Mouse (Mus musculus) MEL (cell line): ENCODE results near the gene Unc13c. TPM values are rescaled to one million over a fixed set of nuclear protein-coding genes. Genes with fewer than 3 reads are reported as not detected.

Source experiments
- DNase-seq: peaks from one replicate; pipeline ENCODE4 v3.0.0; 2011; ENCODE audit warnings: low read depth, low spot score
- H3K27ac ChIP-seq: 2 replicates; pipeline ENCODE4 v1.5.1; 2012; ENCODE audit warnings: low read depth, mild to moderate bottlenecking, control low read depth, low read length, moderate library complexity; ENCODE audit not compliant: control insufficient read depth
- H3K27me3 ChIP-seq, 2 experiments: fragments of 150-350 bp in 1 of 2; sonication (generic) in 1 of 2; 2 replicates each; pipeline ENCODE4 v1.6.1; 2012; ENCODE audit warnings: low read length in 2 of 2, mild to moderate bottlenecking in 2 of 2, improper control_type of control experiment in 1 of 2, moderate library complexity in 1 of 2; ENCODE audit not compliant: insufficient read depth in 2 of 2, control insufficient read depth in 1 of 2
- H3K36me3 ChIP-seq, 2 experiments: 2 replicates each; pipeline ENCODE4 v1.6.1; 2012 to 2014; ENCODE audit warnings: low read length in 2 of 2, improper control_type of control experiment in 1 of 2, inconsistent platforms in 1 of 2, mild to moderate bottlenecking in 1 of 2; ENCODE audit not compliant: insufficient read depth in 2 of 2, control insufficient read depth in 1 of 2
- H3K4me1 ChIP-seq, 2 experiments: fragments of 150-350 bp in 1 of 2; sonication (generic) in 1 of 2; 2 replicates each; pipeline ENCODE4 v1.6.1; 2012; ENCODE audit warnings: low read length in 2 of 2, improper control_type of control experiment in 1 of 2, mild to moderate bottlenecking in 1 of 2; ENCODE audit not compliant: insufficient read depth in 2 of 2, control insufficient read depth in 1 of 2
- H3K4me3 ChIP-seq, 2 experiments: fragments of 150-350 bp in 1 of 2; sonication (generic) in 1 of 2; 2 replicates each; pipeline ENCODE4 v1.5.1; 2012; ENCODE audit warnings: low read depth in 2 of 2, low read length in 2 of 2, mild to moderate bottlenecking in 2 of 2, moderate library complexity in 2 of 2, control low read depth in 1 of 2, improper control_type of control experiment in 1 of 2; ENCODE audit not compliant: control insufficient read depth in 1 of 2, insufficient read depth in 1 of 2
- H3K79me2 ChIP-seq: 2 replicates; pipeline ENCODE4 v1.6.1; 2012; ENCODE audit warnings: mild to moderate bottlenecking, low read length, moderate library complexity; ENCODE audit not compliant: control insufficient read depth, poor library complexity, insufficient read depth
- H3K9ac ChIP-seq: 2 replicates; pipeline ENCODE4 v1.6.1; 2012; ENCODE audit warnings: low read depth, mild to moderate bottlenecking, control low read depth, low read length, moderate library complexity; ENCODE audit not compliant: control insufficient read depth, poor library complexity, severe bottlenecking
- H3K9me3 ChIP-seq: fragments of 150-350 bp; sonication (generic); replicated peaks from 2 replicates; pipeline ENCODE4 v1.6.1; 2012; ENCODE audit warnings: mild to moderate bottlenecking, low read length, improper control_type of control experiment, moderate library complexity; ENCODE audit not compliant: insufficient read depth
- CTCF ChIP-seq, 3 experiments: IDR thresholded peaks in 2 of 3; conservative IDR thresholded peaks in 1 of 3; 2 replicates each; pipeline ENCODE4 v1.5.1; 2011 to 2012; ENCODE audit warnings: low read length in 3 of 3, low read depth in 2 of 3, mild to moderate bottlenecking in 2 of 3, improper control_type of control experiment in 1 of 3, inconsistent platforms in 1 of 3, mixed read lengths in 1 of 3, moderate library complexity in 1 of 3; ENCODE audit not compliant: control insufficient read depth in 1 of 3, insufficient read depth in 1 of 3, poor library complexity in 1 of 3, severe bottlenecking in 1 of 3
- ELF1 ChIP-seq: IDR thresholded peaks from 2 replicates; pipeline ENCODE4 v1.6.1; 2014; ENCODE audit warnings: low read depth, mild to moderate bottlenecking, inconsistent platforms, low read length, improper control_type of control experiment, moderate library complexity
- EP300 ChIP-seq, 2 experiments: IDR thresholded peaks; 2 replicates each; pipeline ENCODE4 v1.6.1; 2011; ENCODE audit warnings: improper control_type of control experiment in 2 of 2, low read length in 2 of 2, low read depth in 1 of 2, mild to moderate bottlenecking in 1 of 2
- GABPA ChIP-seq: IDR thresholded peaks from 2 replicates; pipeline ENCODE4 v1.6.1; 2012; ENCODE audit warnings: low read depth, mild to moderate bottlenecking, inconsistent platforms, low read length, improper control_type of control experiment, moderate library complexity
- HCFC1 ChIP-seq: IDR thresholded peaks from 2 replicates; pipeline ENCODE4 v1.6.1; 2012; ENCODE audit warnings: low read depth, mild to moderate bottlenecking, inconsistent platforms, low read length, improper control_type of control experiment, moderate library complexity
- JUND ChIP-seq: IDR thresholded peaks from 2 replicates; pipeline ENCODE4 v1.6.1; 2011; ENCODE audit warnings: low read depth, mild to moderate bottlenecking, improper control_type of control experiment, low read length
- MAFK ChIP-seq: IDR thresholded peaks from 2 replicates; pipeline ENCODE4 v1.6.1; 2011; ENCODE audit warnings: low read depth, mild to moderate bottlenecking, low read length, improper control_type of control experiment, borderline replicate concordance
- MEF2A ChIP-seq: IDR thresholded peaks from 2 replicates; pipeline ENCODE4 v1.6.1; 2014; ENCODE audit warnings: low read depth, mild to moderate bottlenecking, inconsistent platforms, low read length, improper control_type of control experiment; ENCODE audit not compliant: poor library complexity, insufficient replicate concordance, severe bottlenecking; ENCODE audit errors: extremely low read depth
- MYB ChIP-seq: IDR thresholded peaks from 2 replicates; pipeline ENCODE4 v1.6.1; 2011; ENCODE audit warnings: mild to moderate bottlenecking, low read depth, low read length, improper control_type of control experiment
- MYC ChIP-seq: IDR thresholded peaks from 2 replicates; pipeline ENCODE4 v1.6.1; 2011; ENCODE audit warnings: low read depth, mild to moderate bottlenecking, low read length, improper control_type of control experiment, moderate library complexity
- POLR2A ChIP-seq, 2 experiments: IDR thresholded peaks; 2 replicates each; pipeline ENCODE4 v1.6.1; 2011 to 2012; ENCODE audit warnings: low read length in 2 of 2, mild to moderate bottlenecking in 2 of 2, control low read depth in 1 of 2, improper control_type of control experiment in 1 of 2, low read depth in 1 of 2, moderate library complexity in 1 of 2; ENCODE audit not compliant: control insufficient read depth in 1 of 2, insufficient read depth in 1 of 2, poor library complexity in 1 of 2
- RAD21 ChIP-seq: IDR thresholded peaks from 2 replicates; pipeline ENCODE4 v1.6.1; 2011; ENCODE audit warnings: mild to moderate bottlenecking, low read depth, low read length, improper control_type of control experiment
- RCOR1 ChIP-seq: IDR thresholded peaks from 2 replicates; pipeline ENCODE4 v1.6.1; 2012; ENCODE audit warnings: low read depth, mild to moderate bottlenecking, inconsistent platforms, low read length, improper control_type of control experiment
- SIN3A ChIP-seq: IDR thresholded peaks from 2 replicates; pipeline ENCODE4 v1.6.1; 2012; ENCODE audit warnings: low read length, improper control_type of control experiment, inconsistent platforms
- SMC3 ChIP-seq: IDR thresholded peaks from 2 replicates; pipeline ENCODE4 v1.6.1; 2011; ENCODE audit warnings: low read depth, low read length, improper control_type of control experiment
- TAL1 ChIP-seq: IDR thresholded peaks from 2 replicates; pipeline ENCODE4 v1.6.1; 2012; ENCODE audit warnings: mild to moderate bottlenecking, inconsistent platforms, low read length, moderate library complexity, mixed read lengths
- TBP ChIP-seq: IDR thresholded peaks from 2 replicates; pipeline ENCODE4 v1.8.0; 2011; ENCODE audit warnings: low read depth, low read length, improper control_type of control experiment
- UBTF ChIP-seq: IDR thresholded peaks from 2 replicates; pipeline ENCODE4 v1.6.1; 2012; ENCODE audit warnings: low read depth, mild to moderate bottlenecking, inconsistent platforms, low read length, improper control_type of control experiment, moderate library complexity, borderline replicate concordance; ENCODE audit not compliant: insufficient read depth
- ZC3H11A ChIP-seq: IDR thresholded peaks from 2 replicates; pipeline ENCODE4 v1.6.1; 2012; ENCODE audit warnings: low read depth, mild to moderate bottlenecking, inconsistent platforms, low read length, improper control_type of control experiment
- ZNF384 ChIP-seq: IDR thresholded peaks from 2 replicates; pipeline ENCODE4 v1.6.1; 2012; ENCODE audit warnings: low read depth, mild to moderate bottlenecking, inconsistent platforms, low read length, improper control_type of control experiment
- polyA plus RNA-seq, 2 experiments: library from polyadenylated mRNA; stranded (reverse) in 1 of 2; unstranded in 1 of 2; fragments of >175 nt in 1 of 2; fragments of >200 nt in 1 of 2; gene quantifications; 2 replicates each; pipeline versions ENCODE4 v1.2.1 to v1.2.4; 2012; ENCODE audit warnings: low replicate concordance in 2 of 2, low read depth in 1 of 2; ENCODE audit not compliant: insufficient read length in 2 of 2, insufficient read depth in 1 of 2, missing spikeins in 1 of 2
- total RNA-seq: library from RNA; depleted of rRNA; stranded (reverse); fragments of 300-350 nt; gene quantifications from 2 replicates; pipeline ENCODE4 v1.2.3, GENCODE M21; 2012

The Unc13c gene
- total and polyA plus RNA-seq, 3 experiments, result not detected

DNA sequence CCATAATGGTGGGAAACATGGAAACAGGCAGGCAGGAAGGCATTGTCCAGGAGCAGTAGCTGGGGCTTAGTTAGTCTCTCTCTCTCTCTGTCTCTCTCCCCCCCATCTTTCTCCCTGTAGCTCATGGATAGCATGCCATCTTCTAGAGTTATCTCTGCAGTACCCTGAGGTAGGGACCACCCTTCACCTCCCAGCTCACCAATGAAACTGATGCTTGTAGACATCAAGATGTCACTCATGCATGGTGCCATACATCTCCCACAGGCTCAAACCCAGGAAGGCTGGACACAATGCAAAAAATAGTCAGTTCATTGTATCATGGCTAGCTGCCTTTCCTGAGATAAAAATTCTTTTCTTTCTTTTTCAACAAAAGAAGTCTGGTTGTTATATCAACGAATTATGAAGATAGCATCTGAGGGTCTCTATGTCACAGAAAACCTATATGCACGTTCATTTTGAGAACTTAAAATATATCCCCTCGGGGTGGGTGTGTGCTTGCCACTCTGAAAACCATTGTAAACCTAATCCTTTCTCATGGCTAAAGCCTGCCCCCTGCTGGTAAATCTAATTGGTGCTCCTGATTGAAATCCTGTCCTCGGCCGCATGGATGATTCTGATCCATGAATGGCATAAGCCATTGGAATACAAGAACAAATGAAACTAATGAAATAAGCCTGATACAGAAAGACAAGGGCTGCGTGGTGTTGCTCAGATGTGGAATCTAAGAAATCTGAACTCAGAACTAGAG, 14.0 kb upstream of the Unc13c start:
- H3K4me3 ChIP-seq, result no peak overlapping the region
- TF ChIP-seq MAFK (no peak), JUND (no peak), TAL1 (no peak), MYB (no peak), CTCF (IDR thresholded peaks at IDR 0.05 in 2 of 3, conservative IDR thresholded peaks at IDR 0.05 in 1 of 3; ENCODE audit: control insufficient read depth in 1 of 3, insufficient read depth in 1 of 3, low read depth in 2 of 3, low read length in 3 of 3, poor library complexity in 1 of 3, severe bottlenecking in 1 of 3) (peak in 2 of 3 experiments; percentile 19 to 34; a peak in 3 of 6 replicates), EP300 (IDR thresholded peaks at IDR 0.05; ENCODE audit: low read depth in 1 of 2, low read length in 2 of 2) (no peak), MYC (no peak), ZC3H11A (no peak; the same call in 1 of the 2 replicates), GABPA (no peak), TBP (no peak), UBTF (no peak), MEF2A (no peak), HCFC1 (no peak), ZNF384 (no peak), SIN3A (no peak), POLR2A (IDR thresholded peaks at IDR 0.05; ENCODE audit: control insufficient read depth in 1 of 2, insufficient read depth in 1 of 2, low read depth in 1 of 2, low read length in 2 of 2, poor library complexity in 1 of 2) (no peak), SMC3 (peak; percentile 23; the same call in 1 of the 2 replicates), RAD21 (peak; percentile 31), RCOR1 (no peak)
- no peak overlapping the region for H3K9ac ChIP-seq
- H3K79me2 ChIP-seq, result no peaks in the 10 kb centered on the region
- H3K27me3 ChIP-seq, result no peaks in the 10 kb centered on the region
- H3K36me3 ChIP-seq, result no peaks in the 10 kb centered on the region
- no peaks in the 10 kb centered on the region for H3K9me3 ChIP-seq
- H3K4me1 ChIP-seq, result no peaks in the 10 kb centered on the region
- peak; percentile 9 for DNase-seq
- no peak overlapping the region for H3K27ac ChIP-seq

- TF ChIP-seq ZC3H11A (no peak), ELF1 (no peak)
- Histone ChIP-seq H3K4me1 (no peaks in the 10 kb centered on the region), H3K4me3 (no peak overlapping the region), H3K27ac (no peak overlapping the region), H3K27me3 (no peaks in the 10 kb centered on the region), H3K79me2 (no peaks in the 10 kb centered on the region), H3K9ac (no peak overlapping the region), H3K9me3 (no peaks in the 10 kb centered on the region), H3K36me3 (no peaks in the 10 kb centered on the region)
- no peak for DNase-seq
Observed at GRCm38 (mm10) chr9:73972327-73972988, 3.7 kb upstream of the Unc13c start.
